Mouse (Mus musculus) erythroblast, adult 5-6 weeks (primary cell): ENCODE measurements around the gene Cyp26a1. TPM values are rescaled to one million over a fixed set of nuclear protein-coding genes. Genes with fewer than 3 reads are reported as not detected.

Source experiments
- ATAC-seq: replicated peaks from 2 replicates; pipeline ENCODE4 v1.8.0; 2016; ENCODE audit warnings: moderate number of reproducible peaks, mild to moderate bottlenecking, moderate TSS enrichment, inconsistent platforms; ENCODE audit not compliant: poor library complexity, low FRiP score, severe bottlenecking
- total RNA-seq, 2 experiments: library from RNA; stranded (forward) in 1 of 2; stranded (reverse) in 1 of 2; fragments of 150-400 nt in 1 of 2; fragments of 200-764, 138-1000 nt in 1 of 2; gene quantifications; 2 replicates each; pipeline versions ENCODE4 v1.2.3 to v1.2.4; 2015 to 2017; ENCODE audit warnings: low replicate concordance in 2 of 2

The Cyp26a1 gene
- total RNA-seq, 2 experiments from 2014 or later = not detected

GRCm38 (mm10) chr19:37697335-37697636 lies 312 bp upstream of the Cyp26a1 start:
- ATAC-seq = no peak

GRCm38 (mm10) chr19:37698273-37699160 lies 919 bp downstream of the Cyp26a1 start:
- no peak for ATAC-seq

- ATAC-seq = no peak
Observed at GRCm38 (mm10) chr19:37699711-37700110, 2.1 kb downstream of the Cyp26a1 start.

GRCm38 (mm10) chr19:37702377-37703076 lies 4.9 kb downstream of the Cyp26a1 start:
- ATAC-seq = no peak

- ATAC-seq = peak; percentile 85
Observed at GRCm38 (mm10) chr19:37703902-37704509, 6.4 kb downstream of the Cyp26a1 start.

- ATAC-seq = no peak
Observed at GRCm38 (mm10) chr19:37705722-37706121, 8.1 kb downstream of the Cyp26a1 start.

- peak; percentile 64 for ATAC-seq
Observed at GRCm38 (mm10) chr19:37714681-37715080, 17.1 kb downstream of the Cyp26a1 start.

GRCm38 (mm10) chr19:37715980-37716379 lies 18.4 kb downstream of the Cyp26a1 start:
- no peak for ATAC-seq

GRCm38 (mm10) chr19:37716524-37717175 lies 19.1 kb downstream of the Cyp26a1 start:
- ATAC-seq = no peak

GRCm38 (mm10) chr19:37719166-37719565 lies 21.6 kb downstream of the Cyp26a1 start:
- ATAC-seq = no peak

- ATAC-seq = no peak
Observed at GRCm38 (mm10) chr19:37724591-37724990, 27.0 kb downstream of the Cyp26a1 start.

GRCm38 (mm10) chr19:37726585-37726984 lies 29.0 kb downstream of the Cyp26a1 start:
- no peak for ATAC-seq

GRCm38 (mm10) chr19:37727366-37727765 lies 29.8 kb downstream of the Cyp26a1 start:
- no peak for ATAC-seq

- ATAC-seq = no peak
Observed at GRCm38 (mm10) chr19:37735426-37735825, 37.8 kb downstream of the Cyp26a1 start.

- no peak for ATAC-seq
Observed at GRCm38 (mm10) chr19:37738575-37738974, 41.0 kb downstream of the Cyp26a1 start.

- no peak for ATAC-seq
Observed at GRCm38 (mm10) chr19:37740043-37740442, 42.4 kb downstream of the Cyp26a1 start.
